Mouse (Mus musculus): ENCODE measurements at regions not wholly inside any gene's neighbourhood (a gene's known extent, or its start where the extent isn't known, plus 50 kb on each side); places are given as distances from the start of the nearest gene placed in this dataset.

DNA sequence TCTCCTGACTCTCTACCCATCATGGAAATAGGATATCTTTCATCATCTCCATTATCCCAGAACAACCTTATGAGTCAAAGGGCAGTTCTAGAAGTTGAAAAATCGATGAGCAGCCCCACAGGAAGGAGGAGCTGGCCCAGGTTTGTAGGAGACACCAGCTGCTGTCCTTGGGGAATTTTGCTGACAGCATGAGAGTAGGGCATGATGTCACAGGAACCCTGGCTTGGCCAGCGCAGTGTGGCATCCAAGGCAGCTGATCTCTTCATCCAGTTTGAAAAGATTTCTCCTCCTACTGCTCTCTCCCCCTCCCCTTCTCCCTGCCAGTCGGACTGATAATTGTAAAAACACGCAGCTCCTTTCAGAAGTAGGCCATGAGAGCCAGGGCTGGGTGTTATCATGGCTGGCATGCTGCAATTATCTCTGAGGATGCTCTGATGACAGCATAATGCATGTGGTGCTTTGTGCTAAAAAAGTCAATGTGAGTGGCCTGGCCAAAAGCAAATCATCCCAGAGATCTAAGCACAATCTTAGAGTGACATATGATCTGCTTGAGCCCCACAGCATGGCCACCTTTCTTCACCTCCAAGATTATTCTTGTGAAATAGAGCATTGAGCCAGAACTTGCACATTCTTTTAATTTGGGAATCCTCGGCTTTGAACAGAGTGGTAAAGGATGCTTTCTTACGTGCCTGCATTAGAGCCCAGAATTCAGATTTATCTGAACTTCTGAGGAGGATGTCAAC lies 54.2 kb downstream of the Gjd2 start:
- DNase-seq (ENCODE audit: low spot score in 2 of 2) = no peak

DNA sequence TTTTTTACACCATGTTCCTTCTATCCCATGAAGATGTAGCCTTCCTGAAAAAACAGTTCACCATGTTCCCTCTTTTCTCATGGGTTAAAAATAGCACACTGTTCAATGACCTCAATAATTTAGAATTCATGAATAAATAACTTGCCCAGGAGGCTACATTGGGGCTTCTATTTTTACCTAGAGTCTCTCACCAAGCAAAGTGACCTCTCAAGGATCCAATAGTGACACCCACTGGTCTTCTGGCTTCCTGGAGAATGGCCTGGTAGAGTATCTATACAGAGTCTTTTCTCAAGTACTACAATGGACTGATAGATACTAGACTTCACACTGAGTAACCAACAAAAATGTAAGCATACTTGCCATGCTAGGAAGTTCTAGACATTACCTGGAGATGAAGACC lies 60.9 kb downstream of the Gjd2 start:
- DNase-seq (ENCODE audit: low spot score in 2 of 2) = no peak

DNA sequence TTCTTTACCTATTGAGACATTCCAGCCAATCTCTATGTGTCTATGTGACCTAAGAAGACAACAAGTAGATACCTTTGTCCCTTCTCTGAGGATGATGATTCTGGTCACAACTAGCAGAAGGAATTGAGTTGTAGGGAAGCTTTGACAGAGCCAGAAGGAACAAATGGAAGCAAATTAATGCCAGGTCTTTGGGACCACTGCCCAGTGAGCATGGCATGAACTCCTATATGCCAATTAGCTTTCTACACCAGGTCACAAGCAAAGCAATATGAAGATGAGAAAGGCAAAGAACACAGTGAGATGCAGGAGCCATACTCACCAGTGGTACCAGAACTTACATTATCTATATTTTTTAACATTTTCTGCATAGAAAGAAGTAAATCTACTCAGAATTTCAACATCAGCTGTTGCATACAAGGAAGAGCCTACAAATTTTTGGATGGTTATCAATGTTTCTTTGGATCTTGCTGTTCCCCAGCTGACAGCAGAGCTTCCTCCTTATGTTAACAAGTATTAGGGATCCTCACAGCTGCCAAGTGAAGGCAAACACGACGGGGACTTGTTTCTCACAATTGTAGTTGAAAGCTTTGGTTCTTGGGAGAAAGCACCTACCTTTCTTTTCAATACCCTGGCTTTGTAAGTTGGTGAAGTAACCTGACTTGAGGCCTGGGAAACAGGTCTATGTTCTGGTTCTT lies 64.0 kb downstream of the Gjd2 start:
- DNase-seq (ENCODE audit: low spot score in 2 of 2) = peak; percentile 41 to 64

DNA sequence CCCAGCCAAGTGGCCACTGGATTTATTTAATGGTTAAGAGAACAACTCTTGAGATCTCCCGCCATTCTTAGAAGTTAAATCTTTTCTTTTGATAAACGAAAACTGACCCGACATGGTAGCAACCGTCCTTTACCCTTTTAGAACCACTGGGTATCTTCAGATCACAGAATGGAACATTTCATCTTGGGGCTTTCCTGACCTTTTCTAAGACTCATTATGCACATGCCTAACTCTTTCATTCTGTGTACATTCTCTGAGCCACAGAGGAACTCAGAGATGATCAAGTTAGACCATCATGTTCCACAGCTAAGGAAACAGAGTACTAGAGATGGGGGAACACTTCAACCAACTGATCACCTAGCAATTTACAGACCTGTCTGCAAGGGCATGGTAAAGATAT lies 81.7 kb downstream of the Gjd2 start:
- no peak for DNase-seq (ENCODE audit: low spot score in 2 of 2)

DNA sequence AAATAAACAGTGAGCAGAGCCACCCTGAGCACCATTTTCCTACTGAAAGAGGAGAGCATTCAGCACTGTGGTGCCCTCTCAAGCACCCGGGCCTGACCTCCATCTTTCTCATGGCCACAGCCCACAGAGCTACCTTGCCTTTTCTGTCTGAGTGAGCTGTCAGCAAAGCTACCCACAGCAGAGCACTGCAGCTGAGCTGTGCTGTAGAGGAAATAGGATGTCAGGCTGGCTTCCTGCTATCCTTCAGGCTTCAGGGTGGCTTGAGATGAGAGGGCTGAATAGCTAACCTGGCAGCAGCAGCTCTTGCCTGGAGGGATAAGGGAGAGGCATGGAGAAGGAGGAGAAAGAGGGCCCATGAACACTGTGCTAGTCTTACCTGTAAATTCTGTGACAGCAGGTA lies 82.5 kb downstream of the Gjd2 start:
- no peak for DNase-seq (ENCODE audit: low spot score in 2 of 2)

DNA sequence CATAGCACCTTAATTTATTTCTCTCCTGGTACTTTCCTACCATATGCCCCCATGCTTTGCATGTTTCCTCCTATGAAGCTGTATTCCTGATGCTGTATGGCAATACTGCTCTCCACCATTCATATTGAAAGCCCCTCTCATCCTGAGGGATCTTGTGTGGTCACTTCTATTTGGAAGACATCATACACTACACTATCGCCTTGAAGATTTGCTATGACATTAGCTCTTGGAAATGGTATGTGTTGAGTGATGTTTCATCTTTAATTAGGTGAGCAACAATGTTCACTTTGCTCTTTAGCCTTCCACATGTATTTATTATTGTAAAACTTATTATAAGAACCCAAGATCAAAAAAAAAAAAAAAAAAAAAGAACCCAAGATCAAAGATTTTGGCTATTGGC lies 81.2 kb upstream of the Arhgap11a start:
- no peak for DNase-seq (ENCODE audit: low spot score in 2 of 2)

DNA sequence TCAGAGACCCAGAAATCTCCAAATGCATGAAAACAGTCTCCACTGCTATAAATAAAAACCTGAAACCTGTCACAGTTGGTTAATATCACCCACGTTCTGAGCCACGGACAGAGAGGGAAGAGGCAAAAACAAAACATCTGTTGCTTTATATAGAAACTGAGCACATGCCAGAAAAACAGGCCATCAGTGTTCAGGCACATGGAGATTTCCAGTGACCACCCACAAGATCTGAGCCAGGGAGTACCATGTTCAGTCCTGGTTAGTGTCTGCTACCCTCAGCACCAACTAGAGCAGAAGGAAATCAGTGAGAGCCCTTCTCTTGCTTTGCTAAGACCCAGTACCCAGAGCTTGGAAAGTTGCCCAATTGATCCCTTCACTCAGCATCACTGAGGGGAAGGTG lies 75.7 kb upstream of the Arhgap11a start:
- no peak for DNase-seq (ENCODE audit: low spot score in 2 of 2)

DNA sequence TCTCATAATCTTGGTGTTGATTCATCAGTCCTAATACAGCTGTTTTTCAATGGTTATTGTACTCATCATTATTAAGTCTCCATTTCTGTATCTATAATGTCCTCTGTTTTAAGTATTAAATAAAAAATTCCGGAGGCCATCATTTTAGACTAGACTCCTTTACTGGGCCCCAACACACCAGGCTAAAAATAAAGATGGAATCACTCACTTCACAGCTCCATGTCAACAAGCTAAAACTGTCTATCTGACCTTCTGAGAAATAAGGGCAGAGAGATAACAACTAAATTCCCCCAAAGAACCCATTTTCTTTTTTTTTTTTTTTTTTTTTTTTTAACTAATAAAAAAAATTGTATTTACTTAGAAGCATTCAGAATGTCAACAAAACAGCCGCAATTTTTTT lies 70.5 kb upstream of the Arhgap11a start:
- DNase-seq (ENCODE audit: low spot score in 2 of 2) = no peak

DNA sequence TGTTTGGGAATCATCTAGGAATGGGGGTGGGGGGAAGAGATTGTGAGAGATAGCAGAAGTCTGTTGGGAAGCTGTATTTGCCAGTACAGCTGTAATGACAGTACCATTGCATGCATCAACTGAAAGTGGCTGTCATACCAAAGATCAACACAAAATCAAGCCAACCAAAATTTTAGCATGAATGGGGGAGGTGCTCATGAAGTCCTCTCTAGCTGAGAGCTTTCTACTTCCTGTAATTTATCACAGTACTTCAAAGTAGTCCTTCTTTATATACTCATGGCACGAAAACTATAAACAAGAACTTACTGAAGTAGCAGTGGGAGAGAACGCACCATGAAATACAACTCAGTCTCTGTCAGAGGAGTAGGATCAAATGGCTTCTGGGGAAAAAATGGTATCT lies 65.8 kb upstream of the Arhgap11a start:
- no peak for DNase-seq (ENCODE audit: low spot score in 2 of 2)

DNA sequence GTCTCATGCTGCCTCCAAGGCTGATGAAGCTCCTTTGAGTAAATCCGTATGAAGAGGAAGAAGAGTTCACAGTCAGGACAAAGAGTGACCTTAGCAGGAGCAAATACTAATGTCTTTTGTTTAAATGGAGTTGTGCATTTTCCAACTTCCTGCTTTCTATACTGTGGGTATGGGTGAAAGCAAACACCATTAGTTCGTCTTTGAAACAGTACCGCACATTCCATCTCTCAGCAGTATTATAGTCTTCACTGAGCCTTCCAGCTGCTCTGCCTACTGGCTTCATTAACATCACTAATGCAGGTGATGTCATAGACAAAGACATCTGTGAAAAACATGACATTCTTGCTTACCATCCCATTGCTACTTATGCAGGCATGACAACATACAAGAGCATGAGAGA lies 62.7 kb upstream of the Arhgap11a start:
- no peak for DNase-seq (ENCODE audit: low spot score in 2 of 2)

DNA sequence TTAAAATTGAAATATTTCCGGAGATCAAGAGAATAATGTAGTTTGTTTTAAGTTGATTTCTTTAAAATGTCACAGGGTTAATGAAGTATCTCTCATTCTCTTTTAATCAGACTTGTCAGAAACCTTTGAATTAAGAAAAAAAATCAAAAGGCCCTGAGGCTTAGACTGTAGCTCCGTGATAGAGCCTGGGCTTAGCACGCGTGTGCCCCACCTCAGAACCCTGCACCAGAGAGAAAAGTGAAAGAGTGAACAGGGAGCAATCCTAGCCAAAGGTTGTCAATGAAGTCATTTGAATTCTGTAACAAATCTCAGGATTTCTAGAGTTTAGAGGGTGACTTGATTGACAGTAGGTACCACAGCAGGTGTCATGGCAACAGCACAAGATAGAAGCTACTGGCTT lies 61.0 kb upstream of the Arhgap11a start:
- DNase-seq (ENCODE audit: low spot score in 2 of 2) = no peak

DNA sequence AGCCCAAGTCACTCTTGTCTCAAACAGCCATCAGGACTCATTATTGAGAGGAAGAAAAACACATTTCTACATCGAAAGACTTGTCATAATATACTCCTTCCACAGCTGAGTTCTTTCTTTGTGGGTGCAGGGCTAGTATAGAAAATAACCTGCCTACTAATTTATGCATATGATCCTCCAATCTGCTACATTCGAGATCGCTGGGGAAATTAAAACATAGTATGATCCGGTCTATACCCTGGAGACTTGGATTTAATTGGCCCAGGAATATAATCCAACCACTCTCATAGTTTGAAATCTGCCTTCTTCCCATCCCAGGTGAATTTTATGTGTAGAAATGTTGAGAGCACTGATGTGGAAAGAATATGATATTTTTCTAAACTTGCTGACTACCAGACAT lies 60.2 kb upstream of the Arhgap11a start:
- no peak for DNase-seq (ENCODE audit: low spot score in 2 of 2)

DNA sequence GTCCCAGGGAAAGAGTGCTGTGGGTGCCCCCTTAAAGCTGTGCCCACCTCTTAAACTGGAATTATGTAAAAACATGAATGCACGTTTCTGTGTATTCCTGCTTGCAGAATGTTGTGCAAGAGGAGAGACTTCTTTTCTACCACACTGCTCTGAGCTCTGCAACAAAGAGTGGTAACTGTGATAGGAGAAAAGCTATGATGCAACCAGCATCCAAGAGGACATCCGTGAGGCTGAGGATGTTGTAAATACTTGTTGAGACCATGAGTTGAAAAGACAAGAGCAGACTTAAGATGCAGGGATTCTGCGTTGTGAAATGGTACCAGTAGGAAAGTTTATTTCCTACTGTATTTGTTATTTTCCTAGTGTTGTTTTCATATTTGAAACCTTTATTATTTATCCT lies 56.0 kb upstream of the Arhgap11a start:
- no peak for DNase-seq (ENCODE audit: low spot score in 2 of 2)

DNA sequence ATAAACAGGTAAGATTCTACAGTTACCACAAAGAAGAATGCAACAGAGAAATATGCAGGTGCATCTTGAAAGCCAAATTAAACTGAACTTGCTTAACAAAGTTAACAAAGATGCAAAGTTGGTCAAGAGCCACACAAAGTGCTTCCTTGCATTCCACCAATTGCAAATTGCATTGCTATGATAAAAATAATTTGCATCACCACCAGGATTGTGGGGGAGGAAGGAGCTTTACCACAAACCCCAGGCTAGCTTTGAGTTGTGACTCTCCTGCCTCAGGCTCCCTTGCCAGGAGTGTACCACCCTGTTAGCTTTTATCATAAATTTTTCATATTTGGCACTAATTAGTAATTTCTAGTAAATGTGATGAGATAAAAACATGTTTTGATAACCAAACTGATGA lies 55.4 kb upstream of the Arhgap11a start:
- no peak for DNase-seq (ENCODE audit: low spot score in 2 of 2)

DNA sequence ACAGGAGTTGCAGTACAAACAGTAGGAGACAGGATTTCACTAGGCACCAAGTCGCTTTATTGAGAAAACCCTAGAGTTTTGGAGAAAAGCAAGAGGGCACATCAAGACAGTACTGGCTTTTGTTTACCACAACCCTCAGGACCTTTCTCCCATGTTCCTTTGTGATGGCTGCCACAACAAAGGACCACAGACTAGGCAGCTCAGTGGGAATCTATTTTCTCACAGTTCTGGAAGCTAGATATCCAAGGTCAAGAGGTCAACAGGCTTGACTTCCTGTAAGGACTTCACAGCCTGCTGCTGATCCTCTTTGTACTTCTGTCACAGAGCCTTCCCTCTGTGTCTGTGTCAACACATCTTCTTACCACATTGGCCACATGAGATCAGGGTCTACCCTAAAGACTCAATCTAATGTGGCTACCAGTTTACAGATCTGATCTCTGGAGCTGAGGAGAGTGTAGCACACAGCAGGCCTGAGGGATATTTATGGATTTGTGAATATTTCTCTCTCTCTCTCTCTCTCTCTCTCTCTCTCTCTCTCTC lies 54.6 kb upstream of the Arhgap11a start:
- DNase-seq (ENCODE audit: low spot score in 2 of 2) = no peak

DNA sequence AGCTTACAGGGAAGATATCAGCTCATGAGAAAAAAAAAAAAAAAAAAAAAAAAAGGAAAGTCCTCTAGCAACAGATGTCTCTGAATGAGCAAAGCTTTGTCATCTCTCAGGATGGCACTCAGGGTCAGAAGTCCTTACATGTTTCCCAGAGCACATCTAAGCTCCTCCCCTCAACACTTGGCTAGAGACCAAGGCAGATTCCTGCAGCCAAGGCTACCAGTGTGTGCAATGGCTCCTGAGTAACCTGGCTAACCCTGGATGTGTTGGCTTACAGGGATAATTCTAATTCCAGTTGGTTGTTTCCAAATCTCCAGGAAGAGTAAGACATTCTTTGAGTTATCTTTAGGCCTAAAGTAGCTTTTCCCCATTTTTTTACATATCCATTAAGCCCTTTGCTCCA lies 53.9 kb upstream of the Arhgap11a start:
- no peak for DNase-seq (ENCODE audit: low spot score in 2 of 2)

DNA sequence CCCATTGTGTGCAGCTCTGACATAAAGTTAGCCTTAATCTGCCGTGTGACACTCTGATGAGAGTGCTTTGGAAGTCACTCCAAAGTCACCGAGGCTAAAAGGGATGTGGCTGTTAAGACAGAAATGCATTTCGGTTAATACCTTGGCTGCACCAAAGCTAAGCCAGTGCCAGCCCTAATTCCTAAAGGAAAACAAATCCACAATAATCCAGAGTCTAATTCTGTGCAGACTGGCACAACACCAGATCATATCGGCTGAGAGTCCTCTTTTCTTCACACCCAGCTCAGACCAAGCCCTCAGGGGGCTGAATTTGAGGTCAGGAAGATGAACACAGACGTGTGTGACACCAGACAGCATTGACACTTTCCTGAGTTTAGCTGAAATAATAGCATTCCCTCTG lies 52.0 kb upstream of the Arhgap11a start:
- no peak for DNase-seq (ENCODE audit: low spot score in 2 of 2)

DNA sequence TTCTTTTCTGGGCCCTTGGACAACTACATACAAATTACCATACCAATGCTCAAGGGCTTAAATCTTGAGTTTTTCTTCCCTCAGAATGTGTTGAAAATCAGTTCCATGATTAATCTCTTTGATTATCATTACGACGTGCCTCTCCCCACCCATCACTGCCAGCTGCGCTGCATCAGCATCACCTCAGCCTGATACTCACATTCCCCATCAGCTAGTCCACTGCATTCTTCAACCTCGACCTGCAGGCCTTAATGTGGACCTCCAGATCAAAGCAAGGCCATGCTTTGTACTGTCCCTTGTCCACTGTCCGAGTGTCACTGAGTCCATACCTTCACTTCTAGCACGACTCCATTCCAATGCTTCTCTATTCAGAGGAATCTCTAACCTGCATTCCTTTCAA lies 50.3 kb upstream of the Arhgap11a start:
- DNase-seq (ENCODE audit: low spot score in 2 of 2) = no peak

All from layer of hippocampus, adult 18-20 months (tissue).